Mouse (Mus musculus) neural tube, embryonic 13.5 days (tissue): Measurements from ENCODE around the gene Mpped1. TPM values are rescaled to one million over a fixed set of nuclear protein-coding genes. Genes with fewer than 3 reads are reported as not detected.
A peak's percentile ranks its signal among the peaks of the same experiment; 100 is the strongest.

Experiments used
- ATAC-seq: fragments of 200-750 bp; cut with Nextera tagmentation; 2 replicates; pipeline ENCODE4 v1.8.0; 2017; ENCODE audit warnings: low read depth, mild to moderate bottlenecking, moderate TSS enrichment, moderate library complexity
- H3K27ac ChIP-seq: fragments of 300-500 bp; sonication (generic); replicated peaks from 2 replicates; pipeline ENCODE4 v1.5.1; 2015; ENCODE audit warnings: moderate library complexity, mild to moderate bottlenecking, inconsistent platforms
- H3K27me3 ChIP-seq: fragments of 300-500 bp; sonication (generic); 2 replicates; pipeline ENCODE4 v1.6.1; 2015; ENCODE audit warnings: mild to moderate bottlenecking, inconsistent platforms
- H3K36me3 ChIP-seq: fragments of 300-500 bp; sonication (generic); 2 replicates; pipeline ENCODE4 v1.6.1; 2015; ENCODE audit warnings: mild to moderate bottlenecking, inconsistent platforms
- H3K4me1 ChIP-seq: fragments of 300-500 bp; sonication (generic); replicated peaks from 2 replicates; pipeline ENCODE4 v1.6.1; 2015; ENCODE audit warnings: inconsistent platforms
- H3K4me2 ChIP-seq: fragments of 300-500 bp; sonication (generic); 2 replicates; pipeline ENCODE4 v1.6.1; 2015; ENCODE audit warnings: inconsistent platforms, mild to moderate bottlenecking, moderate library complexity
- H3K4me3 ChIP-seq: fragments of 300-500 bp; sonication (generic); 2 replicates; pipeline ENCODE4 v1.5.1; 2015; ENCODE audit warnings: mild to moderate bottlenecking, inconsistent platforms
- H3K9ac ChIP-seq: fragments of 300-500 bp; sonication (generic); 2 replicates; pipeline ENCODE4 v1.6.1; 2015; ENCODE audit warnings: moderate library complexity, mild to moderate bottlenecking, inconsistent platforms
- H3K9me3 ChIP-seq: fragments of 300-500 bp; sonication (generic); 2 replicates; pipeline ENCODE4 v1.6.1; 2016; ENCODE audit warnings: inconsistent platforms
- WGBS: fragments of 180-500 bp; shearing (Covaris S2); methylation state at CpG from one replicate; pipeline ENCODE4 v1.1.7; 2015; 5-methylcytosine and 5-hydroxymethylcytosine counted together
- polyA plus RNA-seq: library from polyadenylated mRNA; unstranded; fragments of >200 nt; fragmentation: Nextera tagmentation; extraction: Ambion mirVana; gene quantifications from 2 replicates; pipeline ENCODE4 v1.2.1, GENCODE M21; 2015

The Mpped1 gene
- polyA plus RNA-seq, 1 experiment from 2014 or later = 13.3 TPM

DNA sequence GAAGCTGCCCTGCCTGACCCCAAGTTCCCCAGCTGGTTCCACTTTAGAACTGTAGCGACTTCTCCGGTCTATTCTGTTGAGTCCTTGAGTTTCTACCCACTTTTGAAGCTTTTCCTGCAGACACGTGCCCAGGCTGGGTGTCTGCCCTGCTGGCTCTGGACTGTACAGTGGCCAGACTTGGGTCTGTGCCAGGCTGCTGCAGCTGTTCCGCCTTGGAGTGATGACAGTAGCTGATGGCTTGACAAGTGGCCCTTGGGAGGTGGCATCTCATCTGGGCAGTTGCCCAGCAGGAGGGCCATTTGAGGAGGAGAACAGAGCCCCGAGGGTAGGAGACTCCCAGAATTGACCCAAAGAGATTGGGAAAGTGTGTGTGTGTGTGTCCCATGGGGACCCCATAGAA is 6.8 kb upstream of the Mpped1 start:
- Histone ChIP-seq H3K9me3 (no peaks in the 10 kb centered on the region), H3K27me3 (0 out of 2 replicates have a peak, but pooled peaks cover 5% of the 10 kb centered on the region), H3K9ac (no peak overlapping the region), H3K4me2 (no peak overlapping the region), H3K36me3 (no peaks in the 10 kb centered on the region), H3K4me1 (0 out of 2 replicates have a peak, but pooled peaks cover 4% of the 10 kb centered on the region), H3K27ac (no peak overlapping the region), H3K4me3 (no peak overlapping the region)
- WGBS = 73% methylated on average over 5 of the region's 5 CpGs
- no peak for ATAC-seq

DNA sequence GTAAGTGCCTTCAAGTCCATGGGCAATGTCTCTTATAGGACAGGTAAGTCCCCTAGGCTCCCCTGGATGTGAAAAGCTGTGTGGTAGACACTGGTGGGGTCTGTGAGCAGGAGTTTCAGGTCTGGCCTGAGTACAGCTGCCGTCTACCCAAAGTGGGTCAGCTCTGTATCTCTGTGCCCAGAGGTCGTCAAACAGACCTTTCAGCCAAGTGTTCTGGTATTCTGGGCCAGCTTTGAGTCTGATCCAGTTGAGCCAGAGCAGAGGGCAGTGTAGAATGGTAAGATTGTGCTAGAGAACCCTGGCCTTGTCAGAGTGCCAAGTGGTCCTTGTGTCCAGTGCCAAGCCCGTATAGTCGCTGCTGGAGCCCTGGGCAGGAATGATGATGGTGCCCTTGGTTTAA is 6.3 kb upstream of the Mpped1 start:
- Histone ChIP-seq H3K9ac (no peak overlapping the region), H3K9me3 (no peaks in the 10 kb centered on the region), H3K27ac (no peak overlapping the region), H3K4me3 (no peak overlapping the region), H3K4me2 (no peak overlapping the region), H3K36me3 (no peaks in the 10 kb centered on the region), H3K27me3 (peaks cover 10% of the 10 kb centered on the region), H3K4me1 (0 out of 2 replicates have a peak, but pooled peaks cover 4% of the 10 kb centered on the region)
- ATAC-seq = no peak
- WGBS = 83% methylated on average over 4 of the region's 4 CpGs

DNA sequence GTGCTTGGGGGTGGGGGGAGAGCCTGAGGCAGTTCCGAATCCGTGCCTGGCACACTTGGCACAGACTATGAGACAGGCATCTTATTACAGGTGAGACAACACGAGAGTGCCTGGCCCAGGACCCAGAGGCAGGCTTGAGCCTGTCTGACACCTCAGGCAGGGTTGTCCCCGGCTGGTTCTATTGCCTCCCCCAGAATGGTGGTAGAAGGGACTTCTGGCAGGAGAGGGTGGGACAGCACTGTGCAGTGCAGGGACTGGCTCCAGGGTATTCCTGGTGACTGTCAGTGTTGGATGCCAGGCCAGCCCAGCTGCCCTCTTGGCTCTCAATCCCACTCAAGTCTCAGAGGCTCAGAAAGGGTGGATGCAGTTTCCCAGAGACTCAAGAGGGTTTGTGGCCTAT is 4.3 kb upstream of the Mpped1 start:
- H3K36me3 ChIP-seq = no peaks in the 10 kb centered on the region
- H3K9ac ChIP-seq = no peak overlapping the region
- no peaks in the 10 kb centered on the region for H3K9me3 ChIP-seq
- peaks cover 25% of the 10 kb centered on the region for H3K27me3 ChIP-seq
- no peak overlapping the region for H3K4me3 ChIP-seq
- ATAC-seq = no peak
- no peak overlapping the region for H3K27ac ChIP-seq
- WGBS = 71% methylated on average over 4 of the region's 4 CpGs
- H3K4me2 ChIP-seq = no peak overlapping the region
- H3K4me1 ChIP-seq = 0 out of 2 replicates have a peak, but pooled peaks cover 7% of the 10 kb centered on the region

DNA sequence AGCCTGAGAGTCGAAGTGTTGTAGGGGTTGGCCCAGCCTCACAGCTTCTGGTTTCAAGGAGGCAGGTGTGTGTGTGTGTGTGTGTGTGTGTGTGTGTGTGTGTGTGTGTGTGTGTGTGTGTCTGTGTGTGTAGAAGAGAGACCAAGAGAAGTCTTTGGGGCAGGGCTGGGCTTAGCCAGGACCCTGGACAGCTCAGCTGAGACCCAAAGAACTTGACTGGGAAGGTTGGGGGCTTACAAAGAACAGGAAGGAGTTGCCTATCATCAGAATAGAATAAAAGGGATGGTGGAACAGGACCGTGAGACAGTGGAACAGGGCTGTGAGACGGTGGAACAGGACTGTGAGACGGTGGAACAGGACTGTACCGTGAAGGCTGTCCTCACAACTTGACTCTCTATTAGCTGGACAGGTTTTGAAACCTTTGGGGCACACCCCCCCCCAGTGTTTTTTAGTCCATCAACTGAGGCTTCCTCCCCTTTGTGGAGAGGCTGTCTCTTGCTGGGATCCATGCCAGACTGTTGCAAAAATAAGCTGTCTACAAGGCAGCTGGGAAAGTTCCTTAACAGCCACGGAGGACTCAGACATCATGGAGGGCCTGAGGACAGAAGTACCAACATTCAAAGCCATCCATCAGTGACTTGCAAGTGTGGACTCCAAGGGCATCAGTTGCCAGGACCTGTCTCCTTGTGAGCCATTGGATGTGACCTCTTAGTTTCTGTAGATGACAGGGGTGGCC is 2.8 kb upstream of the Mpped1 start:
- H3K4me2 ChIP-seq = no peak overlapping the region
- no peak for ATAC-seq
- peaks cover 39% of the 10 kb centered on the region for H3K27me3 ChIP-seq

DNA sequence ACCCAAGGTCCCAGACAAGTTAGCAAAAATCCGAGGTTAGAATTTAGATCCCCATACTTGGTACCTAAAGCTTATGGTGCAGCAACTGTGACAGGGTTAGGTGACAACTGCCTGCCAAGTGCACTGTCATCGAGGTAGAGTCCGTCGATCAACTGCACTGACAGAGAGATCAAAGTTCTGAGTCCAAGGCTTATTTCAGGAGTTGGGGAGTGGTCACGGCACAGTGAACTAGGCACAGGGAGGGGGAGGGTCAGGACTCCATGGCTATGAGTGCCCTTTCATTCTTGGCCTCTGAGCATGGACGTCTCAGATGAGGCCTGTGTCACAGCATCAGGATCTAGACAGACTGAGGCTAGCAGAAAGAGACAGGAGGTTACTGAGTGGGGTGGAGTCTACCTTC is 1.8 kb upstream of the Mpped1 start:
- H3K36me3 ChIP-seq = no peaks in the 10 kb centered on the region
- WGBS = 70% methylated on average over 6 of the region's 6 CpGs
- H3K9ac ChIP-seq = no peak overlapping the region
- no peak overlapping the region for H3K4me2 ChIP-seq
- H3K4me1 ChIP-seq = peaks cover 15% of the 10 kb centered on the region
- peaks cover 49% of the 10 kb centered on the region for H3K27me3 ChIP-seq
- no peak overlapping the region for H3K27ac ChIP-seq
- no peaks in the 10 kb centered on the region for H3K9me3 ChIP-seq
- no peak overlapping the region for H3K4me3 ChIP-seq
- no peak for ATAC-seq

More for the DNA sequence above, 2.8 kb upstream of the Mpped1 start:
- Histone ChIP-seq H3K9ac (no peak overlapping the region), H3K36me3 (no peaks in the 10 kb centered on the region), H3K9me3 (no peaks in the 10 kb centered on the region), H3K4me1 (peaks cover 17% of the 10 kb centered on the region), H3K4me3 (no peak overlapping the region), H3K27ac (no peak overlapping the region)
- WGBS = 78% methylated on average over 6 of the region's 6 CpGs

DNA sequence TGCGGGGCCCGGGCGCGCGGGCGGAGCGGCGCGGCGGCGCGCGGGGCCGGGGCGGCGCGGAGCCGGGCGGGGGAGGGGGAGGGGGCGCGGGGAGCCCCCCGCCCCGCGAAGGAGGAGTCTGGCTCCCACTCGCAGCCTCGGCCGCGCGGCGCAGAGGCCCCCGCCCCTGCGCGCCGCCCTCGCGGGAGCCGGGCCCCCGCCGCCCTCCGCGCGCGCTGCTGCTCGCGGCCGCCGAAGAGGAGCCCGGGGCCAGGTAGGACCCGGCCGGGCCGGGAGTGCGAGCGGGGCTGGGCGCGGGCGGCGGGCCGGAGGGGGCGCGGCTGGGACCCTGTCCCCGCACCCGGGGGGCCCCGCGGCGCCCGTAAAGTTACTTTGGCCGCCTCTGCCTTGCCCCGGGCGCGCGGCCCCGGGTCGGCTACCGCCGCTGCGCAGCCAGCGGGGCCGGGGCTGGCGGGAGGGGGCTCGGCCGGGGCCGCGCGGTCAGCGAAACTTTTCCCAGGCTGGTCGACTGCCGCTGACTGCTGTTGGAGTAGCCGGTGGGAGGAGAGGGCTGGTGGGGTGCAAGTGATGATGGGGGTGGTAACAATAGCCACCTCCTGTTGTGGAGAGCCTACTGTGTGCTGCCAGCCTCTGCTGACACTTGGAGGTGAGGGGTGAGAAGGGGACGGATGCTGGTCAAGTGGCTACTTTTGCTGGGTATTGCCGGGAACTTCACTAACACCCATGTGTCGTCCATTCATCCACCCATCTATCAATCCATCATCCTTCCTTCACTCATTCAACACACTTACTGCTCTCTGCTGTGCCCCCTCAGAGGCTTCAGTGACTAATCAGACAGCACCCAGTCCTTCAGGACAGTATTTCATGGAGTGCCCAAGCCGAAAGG is 831 bp downstream of the Mpped1 start:
- WGBS = 1% methylated on average over 47 of the region's 92 CpGs

DNA sequence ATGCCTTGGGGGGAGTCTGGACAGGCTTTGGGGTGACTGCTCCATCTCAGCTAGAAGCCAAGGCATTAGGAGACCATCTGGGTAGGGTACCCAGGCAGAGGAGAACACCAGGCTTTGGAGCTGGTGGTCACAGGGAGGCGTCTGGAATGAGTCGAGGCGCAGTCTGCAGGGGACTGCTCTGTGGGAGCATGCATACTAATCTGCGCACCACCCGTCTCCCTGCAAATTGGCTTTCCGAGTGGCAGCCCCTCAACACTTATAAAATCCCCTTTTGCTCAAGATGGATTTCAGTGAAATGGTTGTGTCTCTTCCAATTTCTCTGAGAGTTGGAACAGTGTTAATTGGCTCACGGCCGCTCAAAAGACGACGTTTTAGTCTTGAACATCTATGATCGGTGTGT is 2.0 kb downstream of the Mpped1 start:
- WGBS = 71% methylated on average over 11 of the region's 11 CpGs
- no peaks in the 10 kb centered on the region for H3K36me3 ChIP-seq
- H3K9ac ChIP-seq = no peak overlapping the region
- H3K4me2 ChIP-seq = peak overlapping the region; percentile 83
- no peak for ATAC-seq
- no peak overlapping the region for H3K4me3 ChIP-seq
- peaks cover 13% of the 10 kb centered on the region for H3K4me1 ChIP-seq
- H3K9me3 ChIP-seq = no peaks in the 10 kb centered on the region
- peaks cover 52% of the 10 kb centered on the region for H3K27me3 ChIP-seq
- no peak overlapping the region for H3K27ac ChIP-seq

More for the DNA sequence above, 831 bp downstream of the Mpped1 start:
- peak; percentile 44 for ATAC-seq
- Histone ChIP-seq H3K9ac (peak overlapping the region; percentile 82), H3K4me1 (peaks cover 13% of the 10 kb centered on the region), H3K4me2 (peak overlapping the region; percentile 83), H3K27ac (no peak overlapping the region), H3K36me3 (no peaks in the 10 kb centered on the region), H3K27me3 (peaks cover 52% of the 10 kb centered on the region), H3K4me3 (peak overlapping the region; percentile 62), H3K9me3 (no peaks in the 10 kb centered on the region)

DNA sequence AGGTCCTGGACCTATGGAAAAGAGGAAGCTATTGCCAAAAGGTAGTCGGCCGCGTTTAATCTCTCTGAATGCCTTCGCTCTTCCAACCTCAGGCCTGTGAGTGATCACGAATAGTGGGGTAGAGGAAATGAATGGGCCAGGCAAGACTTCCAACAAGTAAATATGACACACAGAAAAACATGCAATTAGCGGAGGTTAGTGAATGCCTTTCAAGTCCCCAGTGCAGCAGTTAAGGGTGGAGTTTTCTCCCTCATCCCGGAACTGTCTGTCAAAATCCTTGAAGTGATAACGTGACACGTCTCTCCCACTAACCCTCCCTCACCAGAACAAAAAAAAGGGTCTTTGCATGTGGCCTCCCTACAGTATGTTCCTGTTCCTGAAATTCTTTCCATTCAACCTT is 3.0 kb downstream of the Mpped1 start:
- no peak overlapping the region for H3K9ac ChIP-seq
- H3K4me2 ChIP-seq = no peak overlapping the region
- no peaks in the 10 kb centered on the region for H3K9me3 ChIP-seq
- no peaks in the 10 kb centered on the region for H3K36me3 ChIP-seq
- peaks cover 49% of the 10 kb centered on the region for H3K27me3 ChIP-seq
- no peak overlapping the region for H3K4me3 ChIP-seq
- peaks cover 13% of the 10 kb centered on the region for H3K4me1 ChIP-seq
- no peak for ATAC-seq
- no peak overlapping the region for H3K27ac ChIP-seq
- 80% methylated on average over 9 of the region's 9 CpGs for WGBS

DNA sequence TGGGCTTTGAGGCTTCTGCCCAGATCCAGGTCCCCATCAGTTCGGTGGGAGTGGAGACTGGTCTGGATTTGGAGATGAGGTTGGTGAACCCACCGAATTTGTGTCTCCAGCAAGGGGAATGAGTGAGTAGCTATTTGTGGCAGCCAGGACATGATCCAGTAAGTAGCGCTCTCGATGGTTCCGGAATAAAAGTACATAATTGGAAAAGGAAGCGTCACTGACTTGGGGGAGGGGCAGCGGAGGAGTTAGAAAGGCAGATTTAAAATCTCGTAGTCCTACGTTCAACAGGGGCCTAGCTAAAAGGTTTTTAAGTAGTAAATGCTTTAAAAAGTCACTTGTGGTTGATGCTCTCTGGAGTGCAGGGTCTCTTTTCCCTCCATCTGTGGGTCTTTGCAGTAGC is 5.5 kb downstream of the Mpped1 start:
- no peak overlapping the region for H3K4me3 ChIP-seq
- ATAC-seq = no peak
- no peaks in the 10 kb centered on the region for H3K36me3 ChIP-seq
- peaks cover 27% of the 10 kb centered on the region for H3K27me3 ChIP-seq
- no peaks in the 10 kb centered on the region for H3K9me3 ChIP-seq
- 74% methylated on average over 9 of the region's 9 CpGs for WGBS
- H3K9ac ChIP-seq = no peak overlapping the region
- H3K4me1 ChIP-seq = peaks cover 10% of the 10 kb centered on the region
- H3K4me2 ChIP-seq = no peak overlapping the region
- H3K27ac ChIP-seq = no peak overlapping the region

DNA sequence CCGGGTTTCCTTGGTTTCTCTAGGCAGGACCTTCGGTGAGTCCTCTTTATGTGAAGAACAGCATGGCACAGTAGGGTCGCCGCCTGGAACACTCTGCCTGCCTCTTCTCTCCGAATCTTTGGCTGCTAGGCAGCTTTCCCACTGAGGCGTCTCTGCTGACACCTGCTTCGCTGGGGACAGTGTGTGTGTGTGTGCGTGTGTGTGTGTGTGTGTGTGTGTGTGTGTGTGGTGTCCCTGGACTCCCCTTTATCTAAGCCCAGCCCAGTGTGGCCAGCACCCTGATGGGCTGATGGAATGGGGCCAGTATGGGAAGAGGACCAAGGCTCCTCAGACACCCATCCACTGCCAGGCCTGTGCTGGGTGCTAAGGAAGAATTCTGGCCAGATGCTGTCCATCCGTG is 9.8 kb downstream of the Mpped1 start:
- 78% methylated on average over 9 of the region's 9 CpGs for WGBS
- no peak overlapping the region for H3K9ac ChIP-seq

DNA sequence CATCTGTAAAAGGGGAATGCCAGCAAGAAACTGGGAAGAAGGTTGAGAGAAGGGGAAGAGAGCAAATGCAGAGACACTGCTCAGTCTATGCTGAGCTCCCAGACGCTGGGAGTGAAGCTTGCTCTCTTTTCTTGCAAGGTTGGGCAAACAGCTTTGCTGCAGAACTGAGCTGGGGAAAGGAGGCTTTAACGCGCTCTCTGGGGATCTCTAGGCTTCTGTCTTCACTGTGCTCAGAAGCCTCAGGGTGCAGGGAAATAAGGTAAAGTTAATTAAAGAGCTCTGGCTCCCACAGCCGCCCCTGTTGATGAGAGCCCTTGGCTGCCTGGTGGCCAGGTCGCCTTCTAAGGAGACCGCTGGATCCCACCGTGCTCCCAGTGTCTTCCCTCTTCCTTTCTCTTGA is 17.7 kb downstream of the Mpped1 start:
- Histone ChIP-seq H3K36me3 (no peaks in the 10 kb centered on the region), H3K9ac (no peak overlapping the region), H3K27ac (no peak overlapping the region), H3K4me1 (peaks cover 24% of the 10 kb centered on the region), H3K27me3 (no peaks in the 10 kb centered on the region), H3K4me3 (no peak overlapping the region), H3K4me2 (no peak overlapping the region), H3K9me3 (no peaks in the 10 kb centered on the region)
- ATAC-seq = no peak
- WGBS = 68% methylated on average over 7 of the region's 7 CpGs

More for the DNA sequence above, 9.8 kb downstream of the Mpped1 start:
- Histone ChIP-seq H3K4me1 (no peaks in the 10 kb centered on the region), H3K4me3 (no peak overlapping the region), H3K36me3 (no peaks in the 10 kb centered on the region), H3K9me3 (no peaks in the 10 kb centered on the region), H3K4me2 (no peak overlapping the region), H3K27ac (no peak overlapping the region), H3K27me3 (no peaks in the 10 kb centered on the region)
- no peak for ATAC-seq

DNA sequence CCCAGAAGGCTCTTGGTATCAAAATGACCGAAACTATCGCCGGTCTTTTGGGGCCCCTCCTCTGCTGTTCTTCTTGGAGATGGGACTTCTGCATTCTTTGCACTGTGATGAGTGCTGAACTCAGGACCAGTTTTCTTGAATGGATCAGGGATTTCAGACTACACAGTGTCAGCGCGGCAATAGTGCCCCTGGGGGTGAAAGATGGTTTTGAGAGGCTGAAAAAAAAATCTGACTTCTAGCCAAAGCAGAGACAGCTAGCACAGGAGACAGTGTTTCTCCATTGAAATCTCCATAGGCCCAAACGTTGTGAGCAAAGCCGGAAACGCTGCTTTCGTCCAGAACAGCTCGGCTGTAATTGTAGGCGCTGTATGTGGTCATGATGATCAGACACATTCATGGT is 19.7 kb downstream of the Mpped1 start:
- 85% methylated on average over 11 of the region's 11 CpGs for WGBS
- no peak for ATAC-seq
- no peak overlapping the region for H3K27ac ChIP-seq

More for the DNA sequence above, 19.7 kb downstream of the Mpped1 start:
- H3K4me3 ChIP-seq = no peak overlapping the region
- H3K9me3 ChIP-seq = no peaks in the 10 kb centered on the region
- H3K4me2 ChIP-seq = no peak overlapping the region
- no peaks in the 10 kb centered on the region for H3K27me3 ChIP-seq
- H3K4me1 ChIP-seq = peaks cover 24% of the 10 kb centered on the region
- H3K9ac ChIP-seq = no peak overlapping the region
- H3K36me3 ChIP-seq = no peaks in the 10 kb centered on the region
